Mouse (Mus musculus): ENCODE results near the gene Mup19. TPM values are rescaled to one million over a fixed set of nuclear protein-coding genes. Genes with fewer than 3 reads are reported as not detected.
"Not testable (repeated sequence)": the region's sequence is repeated elsewhere in the genome, so short reads cannot be mapped to it uniquely, and the experiment has no call there.

Mup19 gene
- polyA plus RNA-seq (2012), result not detected in 2 replicates

GRCm38 (mm10) chr4:61782169-61782568, at the start of gene Mup19:
Mup19 (minus strand) TSS chr4:61782269.
- not testable (repeated sequence) for TF ChIP-seq GATA1 (IDR thresholded peaks at IDR 0.05; ENCODE audit: low read length)

DNA sequence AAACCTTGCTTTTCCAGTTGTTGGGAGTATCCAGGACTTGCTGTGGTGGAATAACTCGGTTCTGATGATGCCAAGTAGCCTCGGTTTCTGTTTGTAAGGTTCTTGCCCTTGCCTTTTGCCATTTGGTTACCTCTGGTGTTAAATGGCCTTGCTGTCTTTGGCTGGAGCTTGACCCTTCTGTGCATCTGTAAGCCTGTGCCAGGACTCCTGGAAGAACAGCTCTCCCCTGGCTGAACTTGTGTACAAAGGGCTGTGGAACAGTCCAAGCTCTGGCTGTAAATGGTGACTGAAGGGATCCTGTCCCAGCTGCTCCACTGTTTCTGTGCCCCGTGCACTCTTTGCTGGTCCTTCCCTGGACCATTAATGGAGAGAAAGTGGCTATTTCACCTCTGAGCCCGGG, 47.1 kb upstream of the Mup19 start:
- TF ChIP-seq GATA1 (IDR thresholded peaks at IDR 0.05; ENCODE audit: low read length), result no peak

- TF ChIP-seq GATA1 (IDR thresholded peaks at IDR 0.05; ENCODE audit: low read length), result no peak
These were observed 41.1 kb upstream of the Mup19 start for GRCm38 (mm10) chr4:61823185-61823584.

DNA sequence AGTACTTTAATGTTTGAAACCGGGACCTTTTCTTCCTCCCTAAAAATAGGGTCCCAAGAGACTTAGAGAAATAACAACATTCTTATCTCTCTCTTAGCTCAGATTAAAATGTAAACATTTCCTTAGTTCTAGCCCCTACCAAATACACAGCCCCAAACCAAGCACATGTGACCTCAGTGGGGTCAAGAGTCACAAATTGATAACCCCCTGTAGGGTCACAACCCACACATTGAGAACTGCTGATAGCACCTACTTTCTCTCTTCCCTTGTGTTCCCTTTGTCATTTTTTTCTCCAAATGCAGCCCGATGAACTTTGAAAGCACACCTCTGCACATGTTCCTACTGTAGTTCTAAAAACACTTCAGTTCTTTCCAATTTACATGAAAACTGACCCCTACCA, 33.5 kb upstream of the Mup19 start:
- no peak for TF ChIP-seq GATA1 (IDR thresholded peaks at IDR 0.05; ENCODE audit: low read length)

DNA sequence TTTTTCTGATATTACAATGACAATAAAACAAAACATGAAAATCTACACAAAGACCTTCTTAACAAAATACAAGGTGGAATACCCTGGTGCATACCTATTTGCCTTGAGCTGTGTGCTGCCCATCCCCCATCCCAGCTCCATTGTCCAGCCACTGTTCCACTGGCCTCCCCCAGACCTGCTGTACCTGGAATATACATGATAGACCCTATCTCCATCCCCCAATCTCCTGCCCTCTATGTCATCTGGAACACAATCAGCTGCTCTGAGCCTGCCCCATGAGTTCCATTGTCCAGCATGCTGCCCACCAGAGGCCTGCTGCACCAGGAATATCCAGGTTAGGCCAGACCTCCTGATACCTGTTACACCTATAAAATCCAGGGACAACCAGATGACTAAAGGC, 31.4 kb upstream of the Mup19 start:
- no peak for TF ChIP-seq GATA1 (IDR thresholded peaks at IDR 0.05; ENCODE audit: low read length)

Other genes with a start within 250 kb of the Mup19 start
- not detected in 2 replicates for gene Mup17, start 186.4 kb downstream of the Mup19 start, polyA plus RNA-seq (2012)
- not detected in 2 replicates for gene Mup18, start 108.1 kb downstream of the Mup19 start, polyA plus RNA-seq (2012)
- not detected in 2 replicates for gene Mup5, start 53.0 kb upstream of the Mup19 start, polyA plus RNA-seq (2012)

Measured in G1E-ER4 (cell line).